Mouse (Mus musculus): ENCODE measurements around the gene Fbxo2. TPM values are rescaled to one million over a fixed set of nuclear protein-coding genes. Genes with fewer than 3 reads are reported as not detected.

Fbxo2 gene
- polyA plus RNA-seq, 1 experiment from 2014 or later: 10.4 TPM

- Histone ChIP-seq H3K9me3 (ENCODE audit: control insufficient read depth, low read length) (no peaks in the 10 kb centered on the region), H3K4me2 (ENCODE audit: low read depth, low read length) (no peak overlapping the region), H3K9ac (replicated peaks; ENCODE audit: low read depth, low read length) (no peak overlapping the region), H3K27me3 (ENCODE audit: control insufficient read depth, insufficient read depth, low read length) (peaks cover 17% of the 10 kb centered on the region), H3K27ac (ENCODE audit: low read depth, low read length) (no peak overlapping the region), H3K36me3 (ENCODE audit: control insufficient read depth, insufficient read depth, low read length) (no peaks in the 10 kb centered on the region), H3K4me1 (ENCODE audit: control insufficient read depth, insufficient read depth, low read length) (peaks cover 11% of the 10 kb centered on the region), H3K4me3 (ENCODE audit: low read depth, low read length) (no peak overlapping the region)
- WGBS: 3% methylated on average over 17 of the region's 17 CpGs
- no peak for ATAC-seq (ENCODE audit: low read depth)
Observed at GRCm38 (mm10) chr4:148165551-148165950, 5.1 kb downstream of the Fbxo2 start.

GRCm38 (mm10) chr4:148166431-148166830 is 6.0 kb downstream of the Fbxo2 start:
- H3K4me3 ChIP-seq (ENCODE audit: low read depth, low read length): no peak overlapping the region
- H3K9me3 ChIP-seq (ENCODE audit: control insufficient read depth, low read length): no peaks in the 10 kb centered on the region
- under 1% methylated on average over 10 of the region's 10 CpGs for WGBS
- no peak overlapping the region for H3K9ac ChIP-seq (replicated peaks; ENCODE audit: low read depth, low read length)
- peak overlapping the region; percentile 52; the same call in 1 of the 2 replicates for H3K27ac ChIP-seq (ENCODE audit: low read depth, low read length)
- no peaks in the 10 kb centered on the region for H3K36me3 ChIP-seq (ENCODE audit: control insufficient read depth, insufficient read depth, low read length)
- ATAC-seq (ENCODE audit: low read depth): peak; percentile 70
- H3K4me2 ChIP-seq (ENCODE audit: low read depth, low read length): no peak overlapping the region
- H3K27me3 ChIP-seq (ENCODE audit: control insufficient read depth, insufficient read depth, low read length): peaks cover 17% of the 10 kb centered on the region
- H3K4me1 ChIP-seq (ENCODE audit: control insufficient read depth, insufficient read depth, low read length): peaks cover 11% of the 10 kb centered on the region

- no peaks in the 10 kb centered on the region for H3K36me3 ChIP-seq (ENCODE audit: control insufficient read depth, insufficient read depth, low read length)
- peak overlapping the region; percentile 52; the same call in 1 of the 2 replicates for H3K27ac ChIP-seq (ENCODE audit: low read depth, low read length)
- no peaks in the 10 kb centered on the region for H3K9me3 ChIP-seq (ENCODE audit: control insufficient read depth, low read length)
- no peak overlapping the region for H3K9ac ChIP-seq (replicated peaks; ENCODE audit: low read depth, low read length)
- 11% methylated on average over 4 of the region's 4 CpGs for WGBS
- H3K27me3 ChIP-seq (ENCODE audit: control insufficient read depth, insufficient read depth, low read length): peaks cover 17% of the 10 kb centered on the region
- H3K4me3 ChIP-seq (ENCODE audit: low read depth, low read length): no peak overlapping the region
- peaks cover 11% of the 10 kb centered on the region for H3K4me1 ChIP-seq (ENCODE audit: control insufficient read depth, insufficient read depth, low read length)
- no peak for ATAC-seq (ENCODE audit: low read depth)
- no peak overlapping the region for H3K4me2 ChIP-seq (ENCODE audit: low read depth, low read length)
Observed at GRCm38 (mm10) chr4:148166986-148167385, 6.6 kb downstream of the Fbxo2 start.

- 29% methylated on average over 7 of the region's 7 CpGs for WGBS
- no peak for ATAC-seq (ENCODE audit: low read depth)
- Histone ChIP-seq H3K9me3 (ENCODE audit: control insufficient read depth, low read length) (no peaks in the 10 kb centered on the region), H3K4me2 (ENCODE audit: low read depth, low read length) (no peak overlapping the region), H3K9ac (replicated peaks; ENCODE audit: low read depth, low read length) (no peak overlapping the region), H3K4me1 (ENCODE audit: control insufficient read depth, insufficient read depth, low read length) (peaks cover 11% of the 10 kb centered on the region), H3K27me3 (ENCODE audit: control insufficient read depth, insufficient read depth, low read length) (peaks cover 18% of the 10 kb centered on the region), H3K4me3 (ENCODE audit: low read depth, low read length) (no peak overlapping the region), H3K27ac (ENCODE audit: low read depth, low read length) (no peak overlapping the region), H3K36me3 (ENCODE audit: control insufficient read depth, insufficient read depth, low read length) (no peaks in the 10 kb centered on the region)
Observed at GRCm38 (mm10) chr4:148168287-148168686, 7.9 kb downstream of the Fbxo2 start.

GRCm38 (mm10) chr4:148169586-148169985 is 9.2 kb downstream of the Fbxo2 start:
- Histone ChIP-seq H3K9me3 (ENCODE audit: control insufficient read depth, low read length) (no peaks in the 10 kb centered on the region), H3K36me3 (ENCODE audit: control insufficient read depth, insufficient read depth, low read length) (no peaks in the 10 kb centered on the region), H3K27ac (ENCODE audit: low read depth, low read length) (no peak overlapping the region), H3K4me3 (ENCODE audit: low read depth, low read length) (no peak overlapping the region), H3K4me1 (ENCODE audit: control insufficient read depth, insufficient read depth, low read length) (peaks cover 13% of the 10 kb centered on the region), H3K9ac (replicated peaks; ENCODE audit: low read depth, low read length) (no peak overlapping the region), H3K4me2 (ENCODE audit: low read depth, low read length) (no peak overlapping the region), H3K27me3 (ENCODE audit: control insufficient read depth, insufficient read depth, low read length) (peaks cover 12% of the 10 kb centered on the region)
- 27% methylated on average over 15 of the region's 15 CpGs for WGBS
- no peak for ATAC-seq (ENCODE audit: low read depth)

- no peaks in the 10 kb centered on the region for H3K36me3 ChIP-seq (ENCODE audit: control insufficient read depth, insufficient read depth, low read length)
- 0% methylated on average over 2 of the region's 2 CpGs for WGBS
- no peak overlapping the region for H3K4me3 ChIP-seq (ENCODE audit: low read depth, low read length)
- no peak for ATAC-seq (ENCODE audit: low read depth)
- no peaks in the 10 kb centered on the region for H3K9me3 ChIP-seq (ENCODE audit: control insufficient read depth, low read length)
- H3K27me3 ChIP-seq (ENCODE audit: control insufficient read depth, insufficient read depth, low read length): peaks cover 3% of the 10 kb centered on the region; the same call in 1 of the 2 replicates
- no peak overlapping the region for H3K27ac ChIP-seq (ENCODE audit: low read depth, low read length)
- H3K4me1 ChIP-seq (ENCODE audit: control insufficient read depth, insufficient read depth, low read length): peaks cover 17% of the 10 kb centered on the region
- no peak overlapping the region for H3K4me2 ChIP-seq (ENCODE audit: low read depth, low read length)
- no peak overlapping the region for H3K9ac ChIP-seq (replicated peaks; ENCODE audit: low read depth, low read length)
Observed at GRCm38 (mm10) chr4:148170842-148171241, 10.4 kb downstream of the Fbxo2 start.

GRCm38 (mm10) chr4:148171261-148171660 is 10.8 kb downstream of the Fbxo2 start:
- no peak overlapping the region for H3K4me2 ChIP-seq (ENCODE audit: low read depth, low read length)
- no peak overlapping the region for H3K4me3 ChIP-seq (ENCODE audit: low read depth, low read length)
- no peaks in the 10 kb centered on the region for H3K36me3 ChIP-seq (ENCODE audit: control insufficient read depth, insufficient read depth, low read length)
- H3K27ac ChIP-seq (ENCODE audit: low read depth, low read length): no peak overlapping the region
- ATAC-seq (ENCODE audit: low read depth): no peak
- no peaks in the 10 kb centered on the region for H3K9me3 ChIP-seq (ENCODE audit: control insufficient read depth, low read length)
- H3K4me1 ChIP-seq (ENCODE audit: control insufficient read depth, insufficient read depth, low read length): peaks cover 17% of the 10 kb centered on the region
- 61% methylated on average over 3 of the region's 3 CpGs for WGBS
- no peak overlapping the region for H3K9ac ChIP-seq (replicated peaks; ENCODE audit: low read depth, low read length)
- peaks cover 3% of the 10 kb centered on the region; the same call in 1 of the 2 replicates for H3K27me3 ChIP-seq (ENCODE audit: control insufficient read depth, insufficient read depth, low read length)

- Histone ChIP-seq H3K9me3 (ENCODE audit: control insufficient read depth, low read length) (no peaks in the 10 kb centered on the region), H3K4me2 (ENCODE audit: low read depth, low read length) (peak overlapping the region; percentile 53), H3K4me1 (ENCODE audit: control insufficient read depth, insufficient read depth, low read length) (peaks cover 14% of the 10 kb centered on the region), H3K36me3 (ENCODE audit: control insufficient read depth, insufficient read depth, low read length) (no peaks in the 10 kb centered on the region), H3K4me3 (ENCODE audit: low read depth, low read length) (peak overlapping the region; percentile 21), H3K27ac (ENCODE audit: low read depth, low read length) (peak overlapping the region; percentile 70), H3K9ac (replicated peaks; ENCODE audit: low read depth, low read length) (peak overlapping the region; percentile 25), H3K27me3 (ENCODE audit: control insufficient read depth, insufficient read depth, low read length) (0 out of 2 replicates have a peak, but pooled peaks cover 3% of the 10 kb centered on the region)
- peak; percentile 33 for ATAC-seq (ENCODE audit: low read depth)
- WGBS: under 1% methylated on average over 30 of the region's 30 CpGs
Observed at GRCm38 (mm10) chr4:148173811-148174494, 13.5 kb downstream of the Fbxo2 start.

- no peak overlapping the region; the same call in 1 of the 2 replicates for H3K9ac ChIP-seq (replicated peaks; ENCODE audit: low read depth, low read length)
- no peak overlapping the region for H3K4me3 ChIP-seq (ENCODE audit: low read depth, low read length)
Observed at GRCm38 (mm10) chr4:148174495-148174862, 14.1 kb downstream of the Fbxo2 start.

More at GRCm38 (mm10) chr4:148174495-148174862, 14.1 kb downstream of the Fbxo2 start:
- no peak for ATAC-seq (ENCODE audit: low read depth)
- Histone ChIP-seq H3K27me3 (ENCODE audit: control insufficient read depth, insufficient read depth, low read length) (0 out of 2 replicates have a peak, but pooled peaks cover 3% of the 10 kb centered on the region), H3K4me1 (ENCODE audit: control insufficient read depth, insufficient read depth, low read length) (peaks cover 14% of the 10 kb centered on the region), H3K4me2 (ENCODE audit: low read depth, low read length) (no peak overlapping the region), H3K27ac (ENCODE audit: low read depth, low read length) (peak overlapping the region; percentile 70; the same call in 1 of the 2 replicates), H3K36me3 (ENCODE audit: control insufficient read depth, insufficient read depth, low read length) (no peaks in the 10 kb centered on the region), H3K9me3 (ENCODE audit: control insufficient read depth, low read length) (no peaks in the 10 kb centered on the region)
- 11% methylated on average over 12 of the region's 12 CpGs for WGBS
